In genomic region chr8:119708878-119709702, GRCm38 (mm10) we compare ENCODE assay signal across 7 mouse cellular contexts. TPM values are rescaled to one million over a fixed set of nuclear protein-coding genes. Genes with fewer than 3 reads are reported as not detected.
A peak's percentile ranks its signal among the peaks of the same experiment; 100 is the strongest.
DNase-seq lines count a peak whose midpoint lies in the region; ATAC-seq and TF ChIP-seq lines count a peak whose summit lies in the region.

No protein-coding gene starts in this region.

- H3K79me2 ChIP-seq in myocyte (ENCODE audit: control insufficient read depth, insufficient read depth) = no peaks in the 10 kb centered on the region

- no peaks in the 10 kb centered on the region for H3K9me3 ChIP-seq in midbrain, embryonic 10.5 days (replicated peaks)
- H3K9me3 ChIP-seq in midbrain, embryonic 15.5 days = no peaks in the 10 kb centered on the region
- no peaks in the 10 kb centered on the region for H3K9me3 ChIP-seq in embryonic facial prominence, embryonic 13.5 days
- H3K9me3 ChIP-seq in forebrain, embryonic 12.5 days = no peaks in the 10 kb centered on the region

- peak overlapping the region; percentile 30; the same call in 1 of the 2 replicates for H3K27ac ChIP-seq in midbrain, embryonic 10.5 days (replicated peaks)
- no peak overlapping the region for H3K27ac ChIP-seq in midbrain, embryonic 15.5 days
- H3K27ac ChIP-seq in embryonic facial prominence, embryonic 13.5 days = no peak overlapping the region; the same call in 1 of the 2 replicates
- H3K27ac ChIP-seq in forebrain, embryonic 12.5 days = no peak overlapping the region

- intact Hi-C loops in heart, postnatal 14 days (cut with DNase I) = no loop called here

- no peak overlapping the region for H3K4me2 ChIP-seq in midbrain, embryonic 15.5 days
- no peak overlapping the region for H3K4me2 ChIP-seq in embryonic facial prominence, embryonic 13.5 days
- peak overlapping the region; percentile 68 for H3K4me2 ChIP-seq in myocyte (ENCODE audit: low read depth)
- no peak overlapping the region for H3K4me2 ChIP-seq in forebrain, embryonic 12.5 days

- no peaks in the 10 kb centered on the region for H3K36me3 ChIP-seq in midbrain, embryonic 10.5 days
- no peaks in the 10 kb centered on the region for H3K36me3 ChIP-seq in midbrain, embryonic 15.5 days (replicated peaks)
- H3K36me3 ChIP-seq in embryonic facial prominence, embryonic 13.5 days = no peaks in the 10 kb centered on the region
- no peaks in the 10 kb centered on the region for H3K36me3 ChIP-seq in myocyte (ENCODE audit: control insufficient read depth, insufficient read depth)
- H3K36me3 ChIP-seq in forebrain, embryonic 12.5 days (replicated peaks) = no peaks in the 10 kb centered on the region

- ATAC-seq in midbrain, embryonic 15.5 days (replicated peaks) = no peak
- peak; percentile 22; the same call in 1 of the 2 replicates for ATAC-seq in embryonic facial prominence, embryonic 13.5 days (ENCODE audit: insufficient number of reproducible peaks, insufficient read depth, low FRiP score, low TSS enrichment, low read depth)
- ATAC-seq in forebrain, embryonic 12.5 days (ENCODE audit: low FRiP score) = no peak

- peak; percentile 14 for TF ChIP-seq POLR2A in myocyte (IDR thresholded peaks at IDR 0.05; ENCODE audit: insufficient read length, low read depth)

- no peak for DNase-seq in midbrain, embryonic 10.5 days (ENCODE audit: low spot score)
- peak; percentile 39 to 54 for DNase-seq in heart, postnatal 14 days
- no peak for DNase-seq in thymus, postnatal 4 days

- H3ac ChIP-seq in myocyte (ENCODE audit: control insufficient read depth, insufficient read length) = no peak overlapping the region

- no peak overlapping the region for H3K4me3 ChIP-seq in midbrain, embryonic 10.5 days
- H3K4me3 ChIP-seq in midbrain, embryonic 15.5 days = no peak overlapping the region
- no peak overlapping the region for H3K4me3 ChIP-seq in embryonic facial prominence, embryonic 13.5 days
- no peak overlapping the region for H3K4me3 ChIP-seq in myocyte
- no peak overlapping the region for H3K4me3 ChIP-seq in forebrain, embryonic 12.5 days (replicated peaks)

- no peak overlapping the region for H3K9ac ChIP-seq in midbrain, embryonic 15.5 days
- H3K9ac ChIP-seq in embryonic facial prominence, embryonic 13.5 days = 0 out of 2 replicates have a peak overlapping the region, but pooled peaks have one; percentile 1
- H3K9ac ChIP-seq in forebrain, embryonic 12.5 days = no peak overlapping the region

- 0 out of 2 replicates have a peak, but pooled peaks cover 3% of the 10 kb centered on the region for H3K27me3 ChIP-seq in midbrain, embryonic 10.5 days (ENCODE audit: low read depth, poor library complexity, severe bottlenecking)
- no peaks in the 10 kb centered on the region for H3K27me3 ChIP-seq in midbrain, embryonic 15.5 days (replicated peaks)
- no peaks in the 10 kb centered on the region for H3K27me3 ChIP-seq in embryonic facial prominence, embryonic 13.5 days
- no peaks in the 10 kb centered on the region for H3K27me3 ChIP-seq in myocyte (ENCODE audit: control insufficient read depth, insufficient read depth, insufficient read length)
- no peaks in the 10 kb centered on the region for H3K27me3 ChIP-seq in forebrain, embryonic 12.5 days

- 74% methylated on average over 14 of the region's 14 CpGs for WGBS in midbrain, embryonic 10.5 days
- WGBS in midbrain, embryonic 15.5 days = 69% methylated on average over 14 of the region's 14 CpGs
- 61% methylated on average over 14 of the region's 14 CpGs for WGBS in embryonic facial prominence, embryonic 13.5 days
- WGBS in forebrain, embryonic 12.5 days = 69% methylated on average over 14 of the region's 14 CpGs

- peaks cover 9% of the 10 kb centered on the region; the same call in 1 of the 2 replicates for H3K4me1 ChIP-seq in midbrain, embryonic 10.5 days
- peaks cover 10% of the 10 kb centered on the region; the same call in 1 of the 2 replicates for H3K4me1 ChIP-seq in midbrain, embryonic 15.5 days
- H3K4me1 ChIP-seq in embryonic facial prominence, embryonic 13.5 days = peaks cover 10% of the 10 kb centered on the region; the same call in 1 of the 2 replicates
- peaks cover 9% of the 10 kb centered on the region; the same call in 1 of the 2 replicates for H3K4me1 ChIP-seq in forebrain, embryonic 12.5 days

TF ChIP-seq in myocyte, 11 proteins besides CTCF, POLR2A, EP300 and RAD21:
- TF ChIP-seq MAX (IDR thresholded peaks at IDR 0.05; ENCODE audit: low read depth) = no peak
- TF ChIP-seq USF1 (IDR thresholded peaks at IDR 0.05; ENCODE audit: low read depth) = no peak
- no peak for TF ChIP-seq REST (IDR thresholded peaks at IDR 0.05; ENCODE audit: insufficient read depth, insufficient read length)
- peak; percentile 68 for TF ChIP-seq SRF (IDR thresholded peaks at IDR 0.05; ENCODE audit: control insufficient read depth, insufficient read length, low read depth)
- peak; percentile 49 to 81 (median 68) for TF ChIP-seq MYOG (IDR thresholded peaks at IDR 0.05; ENCODE audit: control insufficient read depth in 1 of 3, insufficient read depth in 1 of 3, insufficient read length in 2 of 3, low read depth in 2 of 3)
- peak; percentile 36 to 85 (median 81) for TF ChIP-seq MYOD1 (IDR thresholded peaks at IDR 0.05; ENCODE audit: control insufficient read depth in 1 of 3, insufficient read length in 2 of 3, low read depth in 2 of 3)
- peak; percentile 63 for TF ChIP-seq TCF12 (IDR thresholded peaks at IDR 0.05; ENCODE audit: insufficient read depth, poor library complexity, severe bottlenecking)
- TF ChIP-seq CEBPB (IDR thresholded peaks at IDR 0.05; ENCODE audit: insufficient read depth, poor library complexity, severe bottlenecking) = no peak
- TF ChIP-seq TCF3 (IDR thresholded peaks at IDR 0.05; ENCODE audit: insufficient read length, low read depth) = peak; percentile 34
- no peak for TF ChIP-seq POLR2AphosphoS2 (IDR thresholded peaks at IDR 0.05; ENCODE audit: insufficient read length, low read depth)
- no peak for TF ChIP-seq E2F4 (IDR thresholded peaks at IDR 0.05; ENCODE audit: insufficient read depth)

RNA-seq across cellular contexts. Expression of gene Atp2c2, which starts 9.3 kb away (rescaled TPM):
- polyA plus RNA-seq in midbrain, embryonic 10.5 days (2016; fragmentation: Nextera tagmentation; extraction: Ambion mirVana) = 1.2 and 1.6 TPM in 2 replicates
- polyA plus RNA-seq in midbrain, embryonic 15.5 days (2015; fragmentation: Nextera tagmentation; extraction: Ambion mirVana) = 0.11 and 0.19 TPM in 2 replicates
- polyA plus RNA-seq in embryonic facial prominence, embryonic 13.5 days (2015; fragmentation: Nextera tagmentation; extraction: Ambion mirVana) = 2.1 and 2.3 TPM in 2 replicates
- total RNA-seq in heart, postnatal 14 days (2021) = under 1 TPM; 0.17 TPM
- 0.05 TPM for polyA plus RNA-seq in myocyte (2012; fragmentation: generic; extraction: Trizol)
- polyA plus RNA-seq in forebrain, embryonic 12.5 days (2016; fragmentation: Nextera tagmentation; extraction: Ambion mirVana) = 0.26 and 0.87 TPM in 2 replicates

RNA-seq across cellular contexts. Expression of gene Wfdc1, which starts 42.9 kb away (rescaled TPM):
- polyA plus RNA-seq in midbrain, embryonic 10.5 days (2016; fragmentation: Nextera tagmentation; extraction: Ambion mirVana) = 20.5 and 32.9 TPM in 2 replicates
- polyA plus RNA-seq in midbrain, embryonic 15.5 days (2015; fragmentation: Nextera tagmentation; extraction: Ambion mirVana) = 4.6 and 7.1 TPM in 2 replicates
- 0.25 TPM in 1 of 2 replicates, not detected in the other for polyA plus RNA-seq in embryonic facial prominence, embryonic 13.5 days (2015; fragmentation: Nextera tagmentation; extraction: Ambion mirVana)
- total RNA-seq in heart, postnatal 14 days (2021) = 10 to 100 TPM; 48.2 to 51.1 TPM
- 1.1 TPM for polyA plus RNA-seq in myocyte (2012; fragmentation: generic; extraction: Trizol)
- 0.47 and 1.0 TPM in 2 replicates for polyA plus RNA-seq in forebrain, embryonic 12.5 days (2016; fragmentation: Nextera tagmentation; extraction: Ambion mirVana)

Comparison
In these comparisons a context has a peak if more than half of its experiments do, and no peak if none do; other contexts are left out.
1. DNase-seq: peak in heart, postnatal 14 days (2 of 2); none in midbrain, embryonic 10.5 days (single experiment) and thymus, postnatal 4 days (single experiment).